Mouse (Mus musculus): ENCODE measurements around the gene Gm4778. TPM values are rescaled to one million over a fixed set of nuclear protein-coding genes. Genes with fewer than 3 reads are reported as not detected.

Gene Gm4778
- not detected in 2 replicates for polyA plus RNA-seq (2012; rRNA removed)

GRCm38 (mm10) chr3:94263736-94264135 is at the start of gene Gm4778:
Gene Gm4778, plus strand, starts transcription at chr3:94264036.

GRCm38 (mm10) chr3:94309633-94310363 is 46.0 kb downstream of the Gm4778 start, which contains the start of gene Them4:
Gene Them4, plus strand, starts transcription at chr3:94310089.

Other genes starting within 250 kb of the Gm4778 start
- gene Gm9125, start 209.2 kb upstream of the Gm4778 start, polyA plus RNA-seq (2012; rRNA removed): not detected in 2 replicates
- not detected in 2 replicates for gene Gm10697, start 191.4 kb upstream of the Gm4778 start, polyA plus RNA-seq (2012; rRNA removed)
- gene Gm10696, start 85.8 kb upstream of the Gm4778 start, polyA plus RNA-seq (2012; rRNA removed): not detected in 2 replicates
- not detected in 2 replicates for gene Gm5286, start 67.3 kb upstream of the Gm4778 start, polyA plus RNA-seq (2012; rRNA removed)
- 0.36 and 0.54 TPM in 2 replicates for gene Them4, start 46.1 kb downstream of the Gm4778 start, polyA plus RNA-seq (2012; rRNA removed)
- gene Them5, start 78.1 kb downstream of the Gm4778 start, polyA plus RNA-seq (2012; rRNA removed): 0.69 and 1.2 TPM in 2 replicates
- 4.8 and 7.8 TPM in 2 replicates for gene C2cd4d, start 98.4 kb downstream of the Gm4778 start, polyA plus RNA-seq (2012; rRNA removed)
- 9.8 and 12.7 TPM in 2 replicates for gene Rorc, start 108.8 kb downstream of the Gm4778 start, polyA plus RNA-seq (2012; rRNA removed)
- gene Lingo4, start 134.5 kb downstream of the Gm4778 start, polyA plus RNA-seq (2012; rRNA removed): 0.13 TPM in 1 of 2 replicates, not detected in the other
- gene Tdrkh, start 149.2 kb downstream of the Gm4778 start, polyA plus RNA-seq (2012; rRNA removed): 0.12 and 0.98 TPM in 2 replicates
- 26.6 and 33.9 TPM in 2 replicates for gene Mrpl9, start 179.3 kb downstream of the Gm4778 start, polyA plus RNA-seq (2012; rRNA removed)
- gene Oaz3, start 179.9 kb downstream of the Gm4778 start, polyA plus RNA-seq (2012; rRNA removed): 0.17 TPM in 1 of 2 replicates, not detected in the other
- gene Celf3, start 214.3 kb downstream of the Gm4778 start, polyA plus RNA-seq (2012; rRNA removed): 3.1 and 4.7 TPM in 2 replicates
- gene Riiad1, start 216.3 kb downstream of the Gm4778 start, polyA plus RNA-seq (2012; rRNA removed): 0.91 and 1.1 TPM in 2 replicates